Mouse (Mus musculus) limb, embryonic 12.5 days (tissue): ENCODE results near the gene Ppm1l. TPM values are rescaled to one million over a fixed set of nuclear protein-coding genes. Genes with fewer than 3 reads are reported as not detected.

Experiments
- ATAC-seq: fragments of 200-750 bp; cut with Nextera tagmentation; 2 replicates; pipeline ENCODE4 v1.8.0; 2017; ENCODE audit warnings: low read depth, moderate TSS enrichment; ENCODE audit not compliant: insufficient number of reproducible peaks, insufficient read depth, low FRiP score, low TSS enrichment
- H3K27ac ChIP-seq: fragments of 300-500 bp; sonication (generic); 2 replicates; pipeline ENCODE4 v1.5.1; 2016; ENCODE audit warnings: mild to moderate bottlenecking, moderate library complexity
- H3K27me3 ChIP-seq: fragments of 300-500 bp; sonication (generic); 2 replicates; pipeline ENCODE4 v1.6.1; 2016; ENCODE audit warnings: mild to moderate bottlenecking, moderate library complexity
- H3K36me3 ChIP-seq: fragments of 300-500 bp; sonication (generic); 2 replicates; pipeline ENCODE4 v1.6.1; 2016; ENCODE audit warnings: mild to moderate bottlenecking, moderate library complexity
- H3K4me1 ChIP-seq: fragments of 300-500 bp; sonication (generic); replicated peaks from 2 replicates; pipeline ENCODE4 v1.6.1; 2016
- H3K4me2 ChIP-seq: fragments of 300-500 bp; sonication (generic); 2 replicates; pipeline ENCODE4 v1.6.1; 2016; ENCODE audit warnings: mild to moderate bottlenecking, moderate library complexity
- H3K4me3 ChIP-seq: fragments of 300-500 bp; sonication (generic); replicated peaks from 2 replicates; pipeline ENCODE4 v1.5.1; 2016; ENCODE audit warnings: mild to moderate bottlenecking
- H3K9ac ChIP-seq: fragments of 300-500 bp; sonication (generic); replicated peaks from 2 replicates; pipeline ENCODE4 v1.6.1; 2016; ENCODE audit warnings: mild to moderate bottlenecking, moderate library complexity
- H3K9me3 ChIP-seq: fragments of 300-500 bp; sonication (generic); 2 replicates; pipeline ENCODE4 v1.6.1; 2016; ENCODE audit warnings: mild to moderate bottlenecking, moderate library complexity
- WGBS: fragments of 180-500 bp; shearing (Covaris S2); methylation state at CpG from one replicate; pipeline ENCODE4 v1.1.7; 2016; 5-methylcytosine and 5-hydroxymethylcytosine counted together
- polyA plus RNA-seq: library from polyadenylated mRNA; unstranded; fragments of >200 nt; fragmentation: Nextera tagmentation; extraction: Ambion mirVana; gene quantifications from 2 replicates; pipeline ENCODE4 v1.2.1, GENCODE M21; 2016

Gene Ppm1l
- polyA plus RNA-seq, 1 experiment from 2014 or later = 16.6 TPM

DNA sequence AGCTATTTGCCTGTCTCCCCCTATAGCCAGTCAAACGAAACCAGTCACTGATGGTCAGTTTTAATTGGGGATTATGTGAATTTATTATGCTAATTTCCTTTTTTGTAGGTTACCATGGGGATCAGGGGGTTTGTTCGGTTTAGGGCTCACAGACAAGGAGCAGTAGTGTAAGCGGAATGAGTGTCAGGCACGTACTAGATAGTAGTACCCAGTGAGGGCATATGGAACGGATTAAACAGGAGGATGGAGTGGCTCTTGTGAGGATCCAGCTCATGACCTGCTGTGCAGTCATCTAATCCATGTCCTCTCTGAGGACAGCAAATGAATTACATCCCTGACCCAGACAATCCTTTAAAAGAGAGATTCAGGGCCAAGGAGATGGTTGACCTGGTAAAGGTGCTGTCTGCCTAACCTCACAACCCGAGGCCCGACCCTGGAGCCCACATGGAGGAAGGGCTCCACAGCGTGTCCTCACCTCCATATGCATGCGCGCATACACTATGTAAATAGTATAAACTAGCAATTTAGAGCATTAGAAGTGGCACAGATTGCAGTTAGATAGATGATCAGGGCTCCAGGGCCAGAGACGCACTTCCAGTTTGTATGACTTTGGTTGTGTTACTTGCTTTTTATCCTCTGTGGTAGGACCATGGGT lies 153.6 kb downstream of the Ppm1l start:
- Histone ChIP-seq H3K9ac (no peak overlapping the region), H3K36me3 (no peaks in the 10 kb centered on the region), H3K27me3 (no peaks in the 10 kb centered on the region), H3K9me3 (no peaks in the 10 kb centered on the region), H3K4me2 (no peak overlapping the region), H3K27ac (no peak overlapping the region), H3K4me3 (no peak overlapping the region), H3K4me1 (peaks cover 38% of the 10 kb centered on the region)
- 52% methylated on average over 11 of the region's 11 CpGs for WGBS
- no peak for ATAC-seq

GRCm38 (mm10) chr3:69475850-69476450 lies 159.3 kb downstream of the Ppm1l start:
- ATAC-seq = no peak
- Histone ChIP-seq H3K4me1 (peaks cover 26% of the 10 kb centered on the region), H3K9me3 (no peaks in the 10 kb centered on the region)

DNA sequence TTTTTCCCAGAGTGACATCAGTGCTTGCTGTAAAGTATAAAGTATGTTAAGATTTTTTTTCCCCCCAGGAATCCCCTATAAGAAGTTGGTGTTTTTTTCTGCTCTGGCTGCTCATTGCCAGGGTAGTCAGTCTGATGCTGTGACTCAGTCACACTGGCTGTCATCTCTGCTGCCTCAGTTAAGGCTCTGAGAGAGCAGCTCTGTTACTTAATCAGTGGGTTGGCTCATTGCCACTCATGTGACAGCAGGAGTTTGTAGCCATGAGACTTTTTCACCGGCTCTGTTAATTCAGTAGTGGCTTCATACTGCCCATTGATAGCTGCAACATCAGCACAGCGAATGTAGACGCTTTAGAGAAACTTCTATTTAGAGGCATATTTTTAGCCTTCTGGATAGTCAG lies 163.3 kb downstream of the Ppm1l start:
- ATAC-seq = no peak
- Histone ChIP-seq H3K4me3 (no peak overlapping the region), H3K36me3 (no peaks in the 10 kb centered on the region), H3K9me3 (no peaks in the 10 kb centered on the region), H3K4me1 (peaks cover 26% of the 10 kb centered on the region), H3K27me3 (no peaks in the 10 kb centered on the region), H3K27ac (no peak overlapping the region), H3K9ac (no peak overlapping the region), H3K4me2 (no peak overlapping the region)
- 85% methylated on average over 3 of the region's 3 CpGs for whole genome bisulfite sequencing

More at GRCm38 (mm10) chr3:69475850-69476450, 159.3 kb downstream of the Ppm1l start:
- 28% methylated on average over 12 of the region's 12 CpGs for WGBS
- Histone ChIP-seq H3K4me2 (no peak overlapping the region), H3K27ac (no peak overlapping the region), H3K4me3 (no peak overlapping the region), H3K27me3 (no peaks in the 10 kb centered on the region), H3K36me3 (no peaks in the 10 kb centered on the region), H3K9ac (no peak overlapping the region)

GRCm38 (mm10) chr3:69481835-69482234 lies 165.2 kb downstream of the Ppm1l start:
- H3K27me3 ChIP-seq = no peaks in the 10 kb centered on the region
- H3K27ac ChIP-seq = no peak overlapping the region
- peaks cover 21% of the 10 kb centered on the region; the same call in 1 of the 2 replicates for H3K4me1 ChIP-seq
- no peak overlapping the region for H3K9ac ChIP-seq
- H3K4me2 ChIP-seq = no peak overlapping the region
- H3K4me3 ChIP-seq = no peak overlapping the region
- H3K9me3 ChIP-seq = no peaks in the 10 kb centered on the region
- 31% methylated on average over 4 of the region's 4 CpGs for WGBS
- ATAC-seq = no peak
- H3K36me3 ChIP-seq = no peaks in the 10 kb centered on the region

DNA sequence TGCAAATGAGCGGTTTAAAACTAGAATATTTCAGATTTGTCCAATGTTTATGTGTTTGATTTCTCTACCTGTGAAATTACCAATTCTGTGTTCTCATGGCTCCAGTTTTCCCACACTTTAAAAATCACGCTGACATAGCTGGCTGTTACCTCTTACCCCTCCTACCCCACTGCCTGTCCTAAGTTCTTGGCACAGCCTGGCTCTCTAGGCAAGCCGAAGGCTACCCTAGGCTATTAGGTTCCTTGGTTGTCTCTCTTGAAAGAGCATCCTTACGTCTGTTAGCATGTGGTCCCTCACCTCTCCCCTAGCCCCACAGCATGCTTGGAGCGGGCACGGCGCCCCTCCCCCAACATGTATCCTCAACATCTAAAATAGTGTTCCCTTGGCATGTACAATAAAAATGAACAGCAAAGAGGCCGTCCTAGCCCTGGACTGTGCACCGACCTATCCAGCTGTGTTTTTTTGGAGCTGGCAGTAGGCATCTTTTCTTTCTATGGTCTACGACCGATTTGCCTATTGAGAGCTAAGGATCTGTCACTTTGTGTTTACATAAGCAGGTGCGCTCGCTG lies 167.4 kb downstream of the Ppm1l start:
- no peak for ATAC-seq
- H3K4me1 ChIP-seq = peaks cover 35% of the 10 kb centered on the region

GRCm38 (mm10) chr3:69484582-69484981 lies 167.9 kb downstream of the Ppm1l start:
- peaks cover 36% of the 10 kb centered on the region for H3K4me1 ChIP-seq
- no peak for ATAC-seq
- 90% methylated on average over 4 of the region's 4 CpGs for WGBS

More for the DNA sequence above, 167.4 kb downstream of the Ppm1l start:
- Histone ChIP-seq H3K36me3 (no peaks in the 10 kb centered on the region), H3K4me2 (no peak overlapping the region), H3K9me3 (no peaks in the 10 kb centered on the region), H3K27me3 (no peaks in the 10 kb centered on the region), H3K27ac (no peak overlapping the region), H3K9ac (no peak overlapping the region), H3K4me3 (no peak overlapping the region)
- 89% methylated on average over 13 of the region's 13 CpGs for WGBS

DNA sequence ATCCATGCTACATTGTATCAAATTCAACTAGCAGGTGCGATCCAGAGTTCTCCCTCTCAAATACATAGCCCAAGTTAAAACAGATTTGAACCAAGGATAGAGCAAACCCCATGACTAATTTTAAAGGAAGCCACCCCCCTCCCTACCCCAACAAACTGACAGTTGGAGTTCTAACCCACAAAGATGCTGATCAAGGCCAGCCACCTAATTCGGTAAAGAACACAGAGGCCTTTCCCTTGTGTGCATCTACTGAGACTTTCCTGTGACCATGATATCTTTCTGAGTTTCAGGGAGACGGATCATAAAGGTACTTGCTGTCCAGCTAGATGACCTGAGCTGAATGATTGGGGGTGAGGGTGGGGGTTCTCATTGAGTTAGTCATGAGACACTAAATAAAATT lies 168.7 kb downstream of the Ppm1l start:
- Histone ChIP-seq H3K9me3 (no peaks in the 10 kb centered on the region), H3K27me3 (no peaks in the 10 kb centered on the region), H3K4me2 (no peak overlapping the region), H3K27ac (no peak overlapping the region), H3K4me3 (no peak overlapping the region), H3K4me1 (peaks cover 32% of the 10 kb centered on the region), H3K36me3 (no peaks in the 10 kb centered on the region), H3K9ac (no peak overlapping the region)
- ATAC-seq = no peak
- WGBS = 83% methylated on average over 3 of the region's 3 CpGs

More at GRCm38 (mm10) chr3:69484582-69484981, 167.9 kb downstream of the Ppm1l start:
- no peak overlapping the region for H3K27ac ChIP-seq
- H3K27me3 ChIP-seq = no peaks in the 10 kb centered on the region
- no peaks in the 10 kb centered on the region for H3K9me3 ChIP-seq
- no peak overlapping the region for H3K4me3 ChIP-seq
- no peak overlapping the region for H3K9ac ChIP-seq
- no peaks in the 10 kb centered on the region for H3K36me3 ChIP-seq
- no peak overlapping the region for H3K4me2 ChIP-seq

GRCm38 (mm10) chr3:69485756-69486155 lies 169.1 kb downstream of the Ppm1l start:
- Histone ChIP-seq H3K9me3 (no peaks in the 10 kb centered on the region), H3K27me3 (no peaks in the 10 kb centered on the region), H3K9ac (no peak overlapping the region), H3K4me2 (no peak overlapping the region), H3K27ac (no peak overlapping the region), H3K4me3 (no peak overlapping the region), H3K4me1 (peaks cover 29% of the 10 kb centered on the region), H3K36me3 (no peaks in the 10 kb centered on the region)
- WGBS = 80% methylated on average over 2 of the region's 2 CpGs
- ATAC-seq = no peak

- Histone ChIP-seq H3K4me2 (no peak overlapping the region), H3K9me3 (no peaks in the 10 kb centered on the region), H3K27me3 (no peaks in the 10 kb centered on the region), H3K4me3 (no peak overlapping the region), H3K27ac (no peak overlapping the region), H3K4me1 (peaks cover 28% of the 10 kb centered on the region), H3K9ac (no peak overlapping the region), H3K36me3 (no peaks in the 10 kb centered on the region)
- 80% methylated on average over 6 of the region's 6 CpGs for WGBS
- no peak for ATAC-seq
Observed at GRCm38 (mm10) chr3:69487471-69487870, 170.8 kb downstream of the Ppm1l start.

GRCm38 (mm10) chr3:69489669-69490068 lies 173.0 kb downstream of the Ppm1l start:
- Histone ChIP-seq H3K9me3 (no peaks in the 10 kb centered on the region), H3K36me3 (no peaks in the 10 kb centered on the region), H3K27ac (no peak overlapping the region), H3K4me2 (no peak overlapping the region), H3K27me3 (no peaks in the 10 kb centered on the region), H3K4me1 (peaks cover 23% of the 10 kb centered on the region), H3K9ac (no peak overlapping the region), H3K4me3 (no peak overlapping the region)
- WGBS = 88% methylated on average over 3 of the region's 3 CpGs
- no peak for ATAC-seq

- no peaks in the 10 kb centered on the region for H3K27me3 ChIP-seq
- WGBS = 76% methylated on average over 6 of the region's 6 CpGs
- no peak overlapping the region for H3K27ac ChIP-seq
- no peaks in the 10 kb centered on the region for H3K36me3 ChIP-seq
- no peak overlapping the region for H3K4me3 ChIP-seq
- no peak overlapping the region for H3K4me2 ChIP-seq
- no peak for ATAC-seq
- no peaks in the 10 kb centered on the region for H3K9me3 ChIP-seq
- H3K4me1 ChIP-seq = peaks cover 26% of the 10 kb centered on the region
- H3K9ac ChIP-seq = no peak overlapping the region
Observed at GRCm38 (mm10) chr3:69490981-69491681, 174.5 kb downstream of the Ppm1l start.
